Mouse (Mus musculus) CH12.LX (cell line): Measurements from ENCODE around the gene Mslnl. TPM values are rescaled to one million over a fixed set of nuclear protein-coding genes. Genes with fewer than 3 reads are reported as not detected.

Experiments
- DNase-seq: peaks from one replicate; pipeline ENCODE4 v3.0.0-alpha.2; 2013; ENCODE audit errors: extremely low read depth
- H3K27ac ChIP-seq: 2 replicates; pipeline ENCODE4 v1.5.1; 2012; ENCODE audit warnings: low read depth, mild to moderate bottlenecking, control low read depth, moderate library complexity; ENCODE audit not compliant: insufficient read depth
- H3K27me3 ChIP-seq: replicated peaks from 2 replicates; pipeline ENCODE3; 2012; ENCODE audit warnings: inconsistent platforms
- H3K36me3 ChIP-seq, 2 experiments: replicated peaks in 1 of 2; 2 replicates each; pipeline versions ENCODE3 to v1.6.1; 2012; ENCODE audit warnings: inconsistent platforms in 1 of 2, low read length in 1 of 2, mild to moderate bottlenecking in 1 of 2, mixed read lengths in 1 of 2, moderate library complexity in 1 of 2; ENCODE audit not compliant: control insufficient read depth in 1 of 2, insufficient read depth in 1 of 2
- H3K4me1 ChIP-seq, 2 experiments: 2 replicates each; pipeline ENCODE4 v1.6.1; 2012; ENCODE audit warnings: inconsistent platforms in 1 of 2, moderate library complexity in 1 of 2; ENCODE audit not compliant: insufficient read depth in 2 of 2, control insufficient read depth in 1 of 2
- H3K4me2 ChIP-seq: 2 replicates; pipeline ENCODE4 v1.6.1; 2012; ENCODE audit warnings: low read depth, mild to moderate bottlenecking, control low read depth; ENCODE audit not compliant: poor library complexity, insufficient read depth, severe bottlenecking
- H3K4me3 ChIP-seq, 3 experiments: fragments of 150-350 bp in 1 of 3; sonication (generic) in 1 of 3; replicated peaks in 1 of 3; 2 replicates each; pipeline versions ENCODE3 to v1.5.1; 2011 to 2012; ENCODE audit warnings: low read depth in 2 of 3, low read length in 2 of 3, mild to moderate bottlenecking in 2 of 3, moderate library complexity in 2 of 3, control low read depth in 1 of 3, improper control_type of control experiment in 1 of 3, inconsistent platforms in 1 of 3, mixed read lengths in 1 of 3; ENCODE audit not compliant: poor library complexity in 1 of 3
- H3K79me2 ChIP-seq: replicated peaks from 2 replicates; pipeline ENCODE4 v1.6.1; 2012; ENCODE audit warnings: mild to moderate bottlenecking, moderate library complexity; ENCODE audit not compliant: control insufficient read depth, poor library complexity, insufficient read depth, severe bottlenecking; ENCODE audit errors: extremely low read depth
- H3K9ac ChIP-seq: 2 replicates; pipeline ENCODE4 v1.6.1; 2012; ENCODE audit warnings: low read depth, mild to moderate bottlenecking, control low read depth, moderate library complexity; ENCODE audit not compliant: insufficient read depth
- H3K9me3 ChIP-seq: replicated peaks from 2 replicates; pipeline ENCODE3; 2012; ENCODE audit warnings: low read length, inconsistent platforms, mixed read lengths
- BHLHE40 ChIP-seq: IDR thresholded peaks from 2 replicates; pipeline ENCODE4 v1.6.1; 2011; ENCODE audit warnings: mild to moderate bottlenecking, low read depth, low read length, improper control_type of control experiment
- CHD1 ChIP-seq: IDR thresholded peaks from 2 replicates; pipeline ENCODE4 v1.6.1; 2012; ENCODE audit warnings: low read depth, low read length, improper control_type of control experiment, inconsistent platforms
- CHD2 ChIP-seq: IDR thresholded peaks from 2 replicates; pipeline ENCODE4 v1.6.1; 2011; ENCODE audit warnings: low read length, improper control_type of control experiment
- CTCF ChIP-seq, 2 experiments: IDR thresholded peaks in 1 of 2; conservative IDR thresholded peaks in 1 of 2; 2 replicates each; pipeline ENCODE4 v1.5.1; 2011 to 2012; ENCODE audit warnings: low read depth in 2 of 2, low read length in 2 of 2, improper control_type of control experiment in 1 of 2, inconsistent platforms in 1 of 2, mild to moderate bottlenecking in 1 of 2, moderate library complexity in 1 of 2
- ELF1 ChIP-seq: IDR thresholded peaks from 2 replicates; pipeline ENCODE4 v1.6.1; 2014; ENCODE audit warnings: low read depth, mild to moderate bottlenecking, inconsistent platforms, low read length, improper control_type of control experiment
- EP300 ChIP-seq: IDR thresholded peaks from 2 replicates; pipeline ENCODE4 v1.6.1; 2011; ENCODE audit warnings: low read length, improper control_type of control experiment
- ETS1 ChIP-seq: conservative IDR thresholded peaks from 2 replicates; pipeline ENCODE4 v1.6.1; 2012; ENCODE audit warnings: low read depth, mild to moderate bottlenecking, inconsistent platforms, low read length, improper control_type of control experiment, moderate library complexity
- GABPA ChIP-seq: IDR thresholded peaks from 2 replicates; pipeline ENCODE4 v1.6.1; 2012; ENCODE audit warnings: low read depth, low read length, improper control_type of control experiment, inconsistent platforms; ENCODE audit not compliant: insufficient replicate concordance
- HCFC1 ChIP-seq: IDR thresholded peaks from 2 replicates; pipeline ENCODE4 v1.6.1; 2012; ENCODE audit warnings: low read depth, mild to moderate bottlenecking, inconsistent platforms, low read length, improper control_type of control experiment
- IRF4 ChIP-seq: IDR thresholded peaks from 2 replicates; pipeline ENCODE4 v1.6.1; 2014; ENCODE audit warnings: low read depth, mild to moderate bottlenecking, inconsistent platforms, low read length, improper control_type of control experiment
- JUN ChIP-seq: IDR thresholded peaks from 2 replicates; pipeline ENCODE4 v1.6.1; 2011; ENCODE audit warnings: low read depth, mild to moderate bottlenecking, low read length, improper control_type of control experiment, moderate library complexity; ENCODE audit not compliant: insufficient read depth
- KAT2A ChIP-seq: IDR thresholded peaks from 2 replicates; pipeline ENCODE4 v1.6.1; 2012; ENCODE audit warnings: low read length, improper control_type of control experiment, inconsistent platforms; ENCODE audit not compliant: insufficient replicate concordance
- MAFK ChIP-seq: IDR thresholded peaks from 2 replicates; pipeline ENCODE4 v1.6.1; 2011; ENCODE audit warnings: low read length, improper control_type of control experiment; ENCODE audit not compliant: insufficient replicate concordance
- MAX ChIP-seq: IDR thresholded peaks from 2 replicates; pipeline ENCODE4 v1.6.1; 2011; ENCODE audit warnings: low read length, improper control_type of control experiment
- MAZ ChIP-seq: IDR thresholded peaks from 2 replicates; pipeline ENCODE4 v1.6.1; 2012; ENCODE audit warnings: low read depth, mild to moderate bottlenecking, inconsistent platforms, low read length, improper control_type of control experiment, moderate library complexity
- MEF2A ChIP-seq: IDR thresholded peaks from 2 replicates; pipeline ENCODE4 v1.6.1; 2014; ENCODE audit warnings: low read depth, mild to moderate bottlenecking, inconsistent platforms, low read length, improper control_type of control experiment, borderline replicate concordance
- MXI1 ChIP-seq: IDR thresholded peaks from 2 replicates; pipeline ENCODE4 v1.6.1; 2011; ENCODE audit warnings: mild to moderate bottlenecking, low read depth, low read length, improper control_type of control experiment
- NELFE ChIP-seq: IDR thresholded peaks from 2 replicates; pipeline ENCODE4 v1.6.1; 2011; ENCODE audit warnings: low read depth, low read length, improper control_type of control experiment
- NRF1 ChIP-seq: IDR thresholded peaks from 2 replicates; pipeline ENCODE4 v1.6.1; 2014; ENCODE audit warnings: low read depth, mild to moderate bottlenecking, inconsistent platforms, low read length, improper control_type of control experiment, moderate library complexity
- POLR2A ChIP-seq: IDR thresholded peaks from 2 replicates; pipeline ENCODE4 v1.6.1; 2011; ENCODE audit warnings: low read depth, mild to moderate bottlenecking, improper control_type of control experiment, low read length
- POLR2AphosphoS2 ChIP-seq: IDR thresholded peaks from 2 replicates; pipeline ENCODE4 v1.6.1; 2011; ENCODE audit warnings: low read depth, low read length, improper control_type of control experiment
- RCOR1 ChIP-seq: conservative IDR thresholded peaks from 2 replicates; pipeline ENCODE4 v1.6.1; 2012; ENCODE audit warnings: low read depth, mild to moderate bottlenecking, inconsistent platforms, low read length, improper control_type of control experiment
- SIN3A ChIP-seq: IDR thresholded peaks from 2 replicates; pipeline ENCODE4 v1.6.1; 2012; ENCODE audit warnings: low read length, improper control_type of control experiment, inconsistent platforms
- SMC3 ChIP-seq: IDR thresholded peaks from 2 replicates; pipeline ENCODE4 v1.6.1; 2011; ENCODE audit warnings: low read depth, low read length, improper control_type of control experiment
- TBP ChIP-seq: conservative IDR thresholded peaks from 2 replicates; pipeline ENCODE4 v1.6.1; 2011; ENCODE audit warnings: low read depth, low read length, improper control_type of control experiment
- TCF12 ChIP-seq: IDR thresholded peaks from 2 replicates; pipeline ENCODE4 v1.6.1; 2014; ENCODE audit warnings: low read depth, mild to moderate bottlenecking, inconsistent platforms, low read length, improper control_type of control experiment
- UBTF ChIP-seq: IDR thresholded peaks from 2 replicates; pipeline ENCODE4 v1.6.1; 2012; ENCODE audit warnings: low read depth, mild to moderate bottlenecking, inconsistent platforms, low read length, improper control_type of control experiment, moderate library complexity
- USF1 ChIP-seq: IDR thresholded peaks from 2 replicates; pipeline ENCODE4 v1.6.1; 2014; ENCODE audit warnings: low read depth, mild to moderate bottlenecking, inconsistent platforms, low read length, improper control_type of control experiment
- ZMIZ1 ChIP-seq: IDR thresholded peaks from 2 replicates; pipeline ENCODE4 v1.6.1; 2012; ENCODE audit warnings: low read depth, mild to moderate bottlenecking, inconsistent platforms, low read length, improper control_type of control experiment
- dilution Hi-C: fragments of 300-500 bp; cut with MboI; formaldehyde crosslinking; loops from 2 replicates; pipeline ENCODE4 v1.14.3; 2020; ENCODE audit warnings: low sequenced_read_pairs; ENCODE audit not compliant: extremely low pct_unique_long_range_greater_than_20kb, extremely low pct_ligation_motif_present
- in situ Hi-C: fragments of 300-500 bp; cut with MboI; formaldehyde crosslinking; loops from 3 replicates; pipeline ENCODE4 v1.14.3; 2019; ENCODE audit warnings: low sequenced_read_pairs, low pct_ligation_motif_present, low pct_unique_long_range_greater_than_20kb, mixed read lengths
- polyA plus RNA-seq: library from polyadenylated mRNA; unstranded; fragments of >175 nt; gene quantifications from 2 replicates; pipeline ENCODE4 v1.2.1, GENCODE M21; 2012; ENCODE audit warnings: low read depth; ENCODE audit not compliant: insufficient read length
- total RNA-seq, 2 experiments: library from RNA; depleted of rRNA; stranded (reverse); fragments of 300-350 nt in 1 of 2; fragments of >200 nt in 1 of 2; gene quantifications; 2 replicates each; pipeline ENCODE4 v1.2.3; 2012 to 2014

Gene Mslnl
- total and polyA plus RNA-seq, 3 experiments, result not detected

DNA sequence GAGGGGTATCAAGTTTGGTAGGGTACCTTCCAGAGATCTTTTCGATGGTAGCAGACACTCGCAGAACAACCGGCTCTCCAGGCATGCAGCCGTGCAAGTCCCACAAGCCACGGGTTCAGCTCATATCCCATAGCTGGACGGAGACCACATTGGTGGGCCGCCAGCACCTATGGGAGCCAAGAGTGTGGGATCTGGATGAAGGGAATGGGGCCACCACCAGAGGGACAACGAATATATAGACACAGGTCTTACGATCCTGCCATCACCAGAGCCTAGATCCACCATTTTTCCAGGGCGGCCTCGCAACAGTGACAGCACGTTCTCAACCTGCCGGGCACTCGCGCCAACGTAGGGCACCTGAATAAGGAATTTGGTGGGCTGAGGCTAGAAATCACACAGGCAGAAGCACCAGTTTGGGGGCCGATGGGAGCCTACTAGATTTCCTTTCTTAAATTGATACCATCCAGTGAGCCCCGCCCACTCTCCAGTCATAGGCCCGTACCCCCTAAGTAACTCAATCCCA, 55.5 kb downstream of the Mslnl start:
- TF ChIP-seq MEF2A (no peak), USF1 (no peak), RCOR1 (no peak), UBTF (no peak), MAZ (no peak), ELF1 (no peak), SMC3 (no peak), NRF1 (no peak), IRF4 (no peak)
- Histone ChIP-seq H3K79me2 (0 out of 2 replicates have a peak, but pooled peaks cover 3% of the 10 kb centered on the region), H3K9ac (peak overlapping the region; percentile 42), H3K27ac (no peak overlapping the region), H3K4me2 (peak overlapping the region; percentile 71), H3K27me3 (no peaks in the 10 kb centered on the region), H3K36me3 (peaks cover 17 to 50% of the 10 kb centered on the region in 2 experiments), H3K9me3 (no peaks in the 10 kb centered on the region), H3K4me1 (peaks cover 14 to 29% of the 10 kb centered on the region in 2 experiments), H3K4me3 (peak overlapping the region; percentile 67 to 83 (median 76))
- dilution Hi-C loops, result no loop called here
- no peak for DNase-seq
- in situ Hi-C loops, result loop anchor here (10.0 kb wide), 1 partner anchor 57 kb away; the partner anchor contains the start of gene Mslnl

DNA sequence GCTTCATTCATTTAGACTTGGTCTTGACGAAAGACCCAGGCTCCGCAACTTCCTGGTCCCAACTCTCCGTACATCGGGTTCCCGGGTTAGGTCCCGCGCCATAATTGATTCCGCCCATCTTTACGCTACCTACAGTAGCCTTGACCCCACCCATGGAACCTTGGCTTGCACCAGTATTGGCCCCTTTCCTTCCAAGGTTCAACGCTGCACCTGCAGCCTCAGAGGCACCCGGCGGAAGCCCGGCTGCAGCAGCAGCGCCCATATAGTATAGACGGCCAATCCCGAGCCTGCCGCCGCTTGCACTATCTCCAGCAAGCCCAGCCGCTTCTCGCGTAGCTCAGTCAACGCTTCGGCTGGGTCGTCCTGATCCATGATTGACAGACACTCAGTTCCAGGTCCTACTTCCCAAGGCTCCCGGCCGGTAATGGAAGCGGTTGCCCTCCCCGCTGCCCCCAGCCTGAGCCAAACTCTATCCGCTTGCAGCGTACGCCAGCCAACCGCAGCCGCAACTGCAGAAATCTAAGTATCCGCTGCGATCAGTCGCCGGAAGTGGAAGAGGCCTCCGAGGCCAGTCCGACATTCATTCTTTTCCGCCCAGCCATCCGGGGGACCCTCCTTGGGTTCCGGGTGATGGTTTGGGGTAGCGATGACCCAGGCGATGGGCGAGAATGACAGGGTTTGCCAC, 56.1 kb downstream of the Mslnl start:
- in situ Hi-C loops (loop anchor here (10.0 kb wide), 1 partner anchor 57 kb away; the partner anchor contains the start of gene Mslnl), dilution Hi-C loops (no loop called here)
- no peaks in the 10 kb centered on the region for H3K9me3 ChIP-seq
- DNase-seq, result peak; percentile 84
- peaks cover 14 to 29% of the 10 kb centered on the region in 2 experiments for H3K4me1 ChIP-seq
- H3K4me2 ChIP-seq, result peak overlapping the region; percentile 71; the same call in 1 of the 2 replicates
- H3K27me3 ChIP-seq, result no peaks in the 10 kb centered on the region
- H3K4me3 ChIP-seq, result peak overlapping the region; percentile 67 to 83 (median 76)
- 0 out of 2 replicates have a peak, but pooled peaks cover 3% of the 10 kb centered on the region for H3K79me2 ChIP-seq
- peak overlapping the region; percentile 42 for H3K9ac ChIP-seq
- peaks cover 17 to 44% of the 10 kb centered on the region in 2 experiments for H3K36me3 ChIP-seq
- H3K27ac ChIP-seq, result peak overlapping the region; percentile 67
- TF ChIP-seq MEF2A, result peak; percentile 60; the same call in 1 of the 2 replicates
- no peak for TF ChIP-seq BHLHE40
- peak; percentile 74; the same call in 1 of the 2 replicates for TF ChIP-seq MAZ
- peak; percentile 63; the same call in 1 of the 2 replicates for TF ChIP-seq TBP
- peak; percentile 94; the same call in 1 of the 2 replicates for TF ChIP-seq SIN3A
- TF ChIP-seq ETS1, result no peak
- peak; percentile 83; the same call in 1 of the 2 replicates for TF ChIP-seq KAT2A
- TF ChIP-seq TCF12, result peak; percentile 86
- TF ChIP-seq CTCF (conservative IDR thresholded peaks at IDR 0.05 in 1 of 2, IDR thresholded peaks at IDR 0.05 in 1 of 2; ENCODE audit: low read depth in 2 of 2, low read length in 2 of 2), result no peak
- peak; percentile 83 for TF ChIP-seq MXI1
- TF ChIP-seq MAX, result peak; percentile 55; the same call in 1 of the 2 replicates
- peak; percentile 81 for TF ChIP-seq CHD2
- TF ChIP-seq HCFC1, result peak; percentile 92
- peak; percentile 79 for TF ChIP-seq POLR2A
- TF ChIP-seq NELFE, result 0 out of 2 replicates have a peak, but pooled peaks have one; percentile 76
- peak; percentile 23; the same call in 1 of the 2 replicates for TF ChIP-seq UBTF
- TF ChIP-seq IRF4, result peak; percentile 79
- no peak for TF ChIP-seq JUN
- TF ChIP-seq EP300, result no peak
- no peak for TF ChIP-seq CHD1
- 0 out of 2 replicates have a peak, but pooled peaks have one; percentile 36 for TF ChIP-seq POLR2AphosphoS2
- TF ChIP-seq ZMIZ1, result peak; percentile 85
- TF ChIP-seq GABPA, result peak; percentile 24; the same call in 1 of the 2 replicates
- peak; percentile 77 for TF ChIP-seq ELF1
- no peak for TF ChIP-seq MAFK
- TF ChIP-seq SMC3, result no peak
